Mouse (Mus musculus): ENCODE results near the gene Nup133. TPM values are rescaled to one million over a fixed set of nuclear protein-coding genes. Genes with fewer than 3 reads are reported as not detected.

Gene Nup133
- polyA plus RNA-seq, 1 experiment = 8.5 TPM

- Histone ChIP-seq H3K27ac (ENCODE audit: insufficient read depth, low read length) (no peak overlapping the region), H3K4me3 (ENCODE audit: extremely low read depth, insufficient read depth, insufficient read length) (no peak overlapping the region), H3K27me3 (ENCODE audit: control insufficient read depth, insufficient read depth, low read length) (no peaks in the 10 kb centered on the region), H3K4me1 (ENCODE audit: control insufficient read depth, insufficient read depth, insufficient read length) (no peaks in the 10 kb centered on the region), H3K36me3 (ENCODE audit: control insufficient read depth, insufficient read depth, low read length) (no peaks in the 10 kb centered on the region)
- WGBS = 77% methylated on average over 6 of the region's 6 CpGs
- DNase-seq (ENCODE audit: low read depth in 1 of 2, low spot score in 2 of 2) = no peak
- no peak for TF ChIP-seq POLR2A (IDR thresholded peaks at IDR 0.05; ENCODE audit: low read depth, low read length)
- TF ChIP-seq CTCF (IDR thresholded peaks at IDR 0.05; ENCODE audit: extremely low read depth, insufficient read depth, insufficient read length, insufficient replicate concordance) = no peak
These were observed 75.7 kb downstream of the Nup133 start for GRCm38 (mm10) chr8:123873364-123873763.

GRCm38 (mm10) chr8:123872048-123872447, 77.0 kb downstream of the Nup133 start:
- WGBS = 85% methylated on average over 9 of the region's 9 CpGs
- TF ChIP-seq POLR2A (IDR thresholded peaks at IDR 0.05; ENCODE audit: low read depth, low read length) (no peak), CTCF (IDR thresholded peaks at IDR 0.05; ENCODE audit: extremely low read depth, insufficient read depth, insufficient read length, insufficient replicate concordance) (no peak)
- no peak for DNase-seq (ENCODE audit: low read depth in 1 of 2, low spot score in 2 of 2)
- no peaks in the 10 kb centered on the region for H3K4me1 ChIP-seq (ENCODE audit: control insufficient read depth, insufficient read depth, insufficient read length)
- no peak overlapping the region for H3K4me3 ChIP-seq (ENCODE audit: extremely low read depth, insufficient read depth, insufficient read length)
- no peak overlapping the region for H3K27ac ChIP-seq (ENCODE audit: insufficient read depth, low read length)
- no peaks in the 10 kb centered on the region for H3K27me3 ChIP-seq (ENCODE audit: control insufficient read depth, insufficient read depth, low read length)
- H3K36me3 ChIP-seq (ENCODE audit: control insufficient read depth, insufficient read depth, low read length) = no peaks in the 10 kb centered on the region

GRCm38 (mm10) chr8:123866971-123867370, 82.1 kb downstream of the Nup133 start:
- Histone ChIP-seq H3K4me1 (ENCODE audit: control insufficient read depth, insufficient read depth, insufficient read length) (no peaks in the 10 kb centered on the region), H3K4me3 (ENCODE audit: extremely low read depth, insufficient read depth, insufficient read length) (no peak overlapping the region), H3K36me3 (ENCODE audit: control insufficient read depth, insufficient read depth, low read length) (no peaks in the 10 kb centered on the region), H3K27me3 (ENCODE audit: control insufficient read depth, insufficient read depth, low read length) (no peaks in the 10 kb centered on the region), H3K27ac (ENCODE audit: insufficient read depth, low read length) (no peak overlapping the region)
- WGBS = 64% methylated on average over 5 of the region's 5 CpGs
- TF ChIP-seq POLR2A (IDR thresholded peaks at IDR 0.05; ENCODE audit: low read depth, low read length) (no peak), CTCF (IDR thresholded peaks at IDR 0.05; ENCODE audit: extremely low read depth, insufficient read depth, insufficient read length, insufficient replicate concordance) (no peak)
- DNase-seq (ENCODE audit: low read depth in 1 of 2, low spot score in 2 of 2) = no peak

GRCm38 (mm10) chr8:123865786-123866185, 83.3 kb downstream of the Nup133 start:
- no peak overlapping the region for H3K4me3 ChIP-seq (ENCODE audit: extremely low read depth, insufficient read depth, insufficient read length)
- no peaks in the 10 kb centered on the region for H3K4me1 ChIP-seq (ENCODE audit: control insufficient read depth, insufficient read depth, insufficient read length)
- no peak overlapping the region for H3K27ac ChIP-seq (ENCODE audit: insufficient read depth, low read length)
- TF ChIP-seq CTCF (IDR thresholded peaks at IDR 0.05; ENCODE audit: extremely low read depth, insufficient read depth, insufficient read length, insufficient replicate concordance) = no peak
- TF ChIP-seq POLR2A (IDR thresholded peaks at IDR 0.05; ENCODE audit: low read depth, low read length) = no peak
- no peaks in the 10 kb centered on the region for H3K36me3 ChIP-seq (ENCODE audit: control insufficient read depth, insufficient read depth, low read length)
- H3K27me3 ChIP-seq (ENCODE audit: control insufficient read depth, insufficient read depth, low read length) = no peaks in the 10 kb centered on the region
- WGBS = 84% methylated on average over 7 of the region's 7 CpGs
- DNase-seq (ENCODE audit: low read depth in 1 of 2, low spot score in 2 of 2) = no peak

GRCm38 (mm10) chr8:123860386-123860785, 88.7 kb downstream of the Nup133 start:
- H3K36me3 ChIP-seq (ENCODE audit: control insufficient read depth, insufficient read depth, low read length) = no peaks in the 10 kb centered on the region
- TF ChIP-seq CTCF (IDR thresholded peaks at IDR 0.05; ENCODE audit: extremely low read depth, insufficient read depth, insufficient read length, insufficient replicate concordance) (no peak), POLR2A (IDR thresholded peaks at IDR 0.05; ENCODE audit: low read depth, low read length) (no peak)
- DNase-seq (ENCODE audit: low read depth in 1 of 2, low spot score in 2 of 2) = no peak
- H3K27ac ChIP-seq (ENCODE audit: insufficient read depth, low read length) = no peak overlapping the region
- no peaks in the 10 kb centered on the region for H3K27me3 ChIP-seq (ENCODE audit: control insufficient read depth, insufficient read depth, low read length)
- 71% methylated on average over 4 of the region's 4 CpGs for whole genome bisulfite sequencing
- H3K4me3 ChIP-seq (ENCODE audit: extremely low read depth, insufficient read depth, insufficient read length) = no peak overlapping the region
- H3K4me1 ChIP-seq (ENCODE audit: control insufficient read depth, insufficient read depth, insufficient read length) = peaks cover 5% of the 10 kb centered on the region

- Histone ChIP-seq H3K36me3 (ENCODE audit: control insufficient read depth, insufficient read depth, low read length) (no peaks in the 10 kb centered on the region), H3K4me1 (ENCODE audit: control insufficient read depth, insufficient read depth, insufficient read length) (peaks cover 5% of the 10 kb centered on the region), H3K27me3 (ENCODE audit: control insufficient read depth, insufficient read depth, low read length) (no peaks in the 10 kb centered on the region), H3K27ac (ENCODE audit: insufficient read depth, low read length) (peak within 1 kb of the TSS; percentile 56; the same call in 1 of the 2 replicates), H3K4me3 (ENCODE audit: extremely low read depth, insufficient read depth, insufficient read length) (peak within 1 kb of the TSS; percentile 78)
- TF ChIP-seq POLR2A (IDR thresholded peaks at IDR 0.05; ENCODE audit: low read depth, low read length) = no peak
- TF ChIP-seq CTCF (IDR thresholded peaks at IDR 0.05; ENCODE audit: extremely low read depth, insufficient read depth, insufficient read length, insufficient replicate concordance) = no peak
- 2% methylated on average over 48 of the region's 48 CpGs for WGBS
- DNase-seq (ENCODE audit: low read depth in 1 of 2, low spot score in 2 of 2) = peak in 1 of 2 experiments; percentile 33
These were observed 89.3 kb downstream of the Nup133 start, which contains the start of gene Ccsap for GRCm38 (mm10) chr8:123859648-123860259. TSS of gene Ccsap (minus strand) at chr8:123860209.

- TF ChIP-seq CTCF (IDR thresholded peaks at IDR 0.05; ENCODE audit: extremely low read depth, insufficient read depth, insufficient read length, insufficient replicate concordance) (no peak), POLR2A (IDR thresholded peaks at IDR 0.05; ENCODE audit: low read depth, low read length) (no peak)
- H3K4me1 ChIP-seq (ENCODE audit: control insufficient read depth, insufficient read depth, insufficient read length) = peaks cover 5% of the 10 kb centered on the region
- H3K4me3 ChIP-seq (ENCODE audit: extremely low read depth, insufficient read depth, insufficient read length) = peak overlapping the region; percentile 78
- peak overlapping the region; percentile 24; the same call in 1 of the 2 replicates for H3K27ac ChIP-seq (ENCODE audit: insufficient read depth, low read length)
- H3K27me3 ChIP-seq (ENCODE audit: control insufficient read depth, insufficient read depth, low read length) = no peaks in the 10 kb centered on the region
- peak; percentile 82 to 91 for DNase-seq (ENCODE audit: low read depth in 1 of 2, low spot score in 2 of 2)
- under 1% methylated on average over 74 of the region's 79 CpGs for WGBS
- H3K36me3 ChIP-seq (ENCODE audit: control insufficient read depth, insufficient read depth, low read length) = no peaks in the 10 kb centered on the region
These were observed 90.0 kb downstream of the Nup133 start for GRCm38 (mm10) chr8:123858941-123859647.

Measured in spleen, adult 2 months (tissue).